Mouse (Mus musculus) kidney, postnatal 36 days (tissue): ENCODE results near the gene Nt5c.
"Not testable (repeated sequence)": the region's sequence is repeated elsewhere in the genome, so short reads cannot be mapped to it uniquely, and the experiment has no call there.

Experiments
- DNase-seq, 2 experiments: peaks; one replicate each; pipeline ENCODE4 v3.0.0; 2021 to 2022; ENCODE audit warnings: mixed read lengths in 2 of 2

Nt5c gene

GRCm38 (mm10) chr11:115491356-115492083, at the start of gene Nt5c:
Gene Nt5c, minus strand, starts transcription at chr11:115491862.
- DNase-seq = peak; percentile 87 to 91

- no peak for DNase-seq
Observed at GRCm38 (mm10) chr11:115538045-115538444, 46.4 kb upstream of the Nt5c start.

- DNase-seq = no peak
Observed at GRCm38 (mm10) chr11:115536856-115537568, 45.4 kb upstream of the Nt5c start.

GRCm38 (mm10) chr11:115536038-115536681, 44.5 kb upstream of the Nt5c start, which contains the start of gene Sumo2:
Gene Sumo2, minus strand, starts transcription at chr11:115536276.
- DNase-seq = peak; percentile 98 to 99

GRCm38 (mm10) chr11:115535401-115536037, 43.9 kb upstream of the Nt5c start:
- peak; percentile 55 to 80 for DNase-seq

GRCm38 (mm10) chr11:115534759-115535371, 43.2 kb upstream of the Nt5c start:
- no peak for DNase-seq

GRCm38 (mm10) chr11:115526446-115526845, 34.8 kb upstream of the Nt5c start:
- DNase-seq = not testable (repeated sequence)

GRCm38 (mm10) chr11:115522703-115523102, 31.0 kb upstream of the Nt5c start:
- no peak for DNase-seq

- no peak for DNase-seq
Observed at GRCm38 (mm10) chr11:115522238-115522637, 30.6 kb upstream of the Nt5c start.

GRCm38 (mm10) chr11:115521080-115521479, 29.4 kb upstream of the Nt5c start:
- no peak for DNase-seq

GRCm38 (mm10) chr11:115520218-115520617, 28.6 kb upstream of the Nt5c start:
- no peak for DNase-seq

- DNase-seq = no peak
Observed at GRCm38 (mm10) chr11:115519581-115519980, 27.9 kb upstream of the Nt5c start.

GRCm38 (mm10) chr11:115518693-115519092, 27.0 kb upstream of the Nt5c start:
- no peak for DNase-seq

- no peak for DNase-seq
Observed at GRCm38 (mm10) chr11:115516942-115517341, 25.3 kb upstream of the Nt5c start.

GRCm38 (mm10) chr11:115515021-115515420, 23.4 kb upstream of the Nt5c start:
- DNase-seq = no peak

GRCm38 (mm10) chr11:115514238-115514663, 22.6 kb upstream of the Nt5c start, which contains the start of gene Jpt1:
Gene Jpt1, minus strand, starts transcription at chr11:115514387.
- peak; percentile 97 to 98 for DNase-seq

GRCm38 (mm10) chr11:115513271-115514237, 21.9 kb upstream of the Nt5c start:
- DNase-seq = peak; percentile 30 to 60

GRCm38 (mm10) chr11:115512407-115513183, 20.9 kb upstream of the Nt5c start:
- DNase-seq = no peak

- no peak for DNase-seq
Observed at GRCm38 (mm10) chr11:115512004-115512403, 20.3 kb upstream of the Nt5c start.

- no peak for DNase-seq
Observed at GRCm38 (mm10) chr11:115511121-115511520, 19.5 kb upstream of the Nt5c start.
